Mouse (Mus musculus): ENCODE data around the gene Dppa1. TPM values are rescaled to one million over a fixed set of nuclear protein-coding genes. Genes with fewer than 3 reads are reported as not detected.
"Not testable (repeated sequence)": the region's sequence is repeated elsewhere in the genome, so short reads cannot be mapped to it uniquely, and the experiment has no call there.

Dppa1 gene
- polyA plus RNA-seq (2015; fragmentation: Nextera tagmentation; extraction: Ambion mirVana): not detected in 2 replicates

DNA sequence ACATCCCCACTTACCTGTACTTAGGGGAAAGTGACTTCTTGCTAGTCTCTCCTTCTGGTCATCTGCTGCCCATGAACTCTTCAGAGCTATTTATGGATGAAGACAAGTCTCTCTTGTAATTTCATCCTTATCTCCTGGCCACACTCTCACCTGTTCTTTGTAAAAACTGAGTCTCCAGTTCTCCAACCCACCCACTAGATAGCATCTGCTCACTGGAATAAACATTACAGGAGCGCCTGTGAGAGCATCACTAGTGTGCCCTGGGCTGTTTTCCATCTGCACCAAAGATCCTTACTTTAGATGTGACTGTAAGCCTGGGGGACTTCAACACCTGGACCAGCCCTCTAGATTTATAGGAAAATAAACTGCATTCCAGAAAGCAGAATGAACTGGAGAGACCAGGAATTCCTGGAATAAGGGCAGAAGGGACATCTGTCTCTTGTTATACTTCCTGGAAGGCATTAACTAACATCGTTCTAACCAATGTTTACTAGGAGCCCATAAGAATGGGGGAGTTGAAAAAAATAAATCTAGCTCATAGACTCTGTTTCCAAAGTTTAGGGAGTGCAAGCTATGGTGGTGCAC lies at the start of gene Dppa1:
Gene Dppa1 (minus strand): TSS at position 51 of the 585 bp plus-strand sequence.
- Histone ChIP-seq H3K27me3 (ENCODE audit: control insufficient read depth, insufficient read depth, low read depth, low read length) (no peaks in the 10 kb centered on the region), H3K4me1 (ENCODE audit: control insufficient read depth, low read depth, low read length) (no peaks in the 10 kb centered on the region), H3K9me3 (replicated peaks; ENCODE audit: control insufficient read depth, low read length) (no peaks in the 10 kb centered on the region), H3K27ac (ENCODE audit: low read length) (no peak within 1 kb of the TSS), H3K9ac (ENCODE audit: low read depth, low read length) (no peak within 1 kb of the TSS), H3K4me2 (ENCODE audit: low read depth, low read length) (no peak within 1 kb of the TSS), H3K36me3 (ENCODE audit: control insufficient read depth, insufficient read depth) (no peaks in the 10 kb centered on the region), H3K4me3 (ENCODE audit: low read depth, low read length) (no peak within 1 kb of the TSS)
- WGBS (ENCODE audit: insufficient replicate concordance): 46% methylated on average over 2 of the region's 2 CpGs
- no peak for ATAC-seq (ENCODE audit: low read depth)

DNA sequence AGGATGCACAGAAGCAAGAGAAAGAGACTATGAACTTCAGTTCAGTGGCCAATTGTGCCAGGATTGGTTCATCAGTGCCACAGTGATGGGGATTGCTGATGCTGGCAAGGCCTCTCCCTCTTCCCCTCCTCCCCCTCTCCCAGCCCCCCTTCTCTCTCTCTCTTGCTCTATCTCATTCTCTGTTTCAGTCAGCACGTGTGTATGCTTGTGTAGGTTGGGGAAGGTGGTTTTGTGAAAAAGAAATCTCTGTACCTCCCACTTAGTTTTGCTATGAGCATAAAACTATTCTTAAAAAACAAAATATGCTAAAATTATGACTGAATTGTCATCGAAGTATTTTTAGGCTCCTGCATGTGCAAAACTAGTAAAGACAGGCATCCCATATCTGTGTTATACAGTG lies 38.9 kb upstream of the Dppa1 start:
- H3K27me3 ChIP-seq (ENCODE audit: control insufficient read depth, insufficient read depth, low read depth, low read length): no peaks in the 10 kb centered on the region
- H3K4me1 ChIP-seq (ENCODE audit: control insufficient read depth, low read depth, low read length): no peaks in the 10 kb centered on the region
- 57% methylated on average over 2 of the region's 2 CpGs for WGBS (ENCODE audit: insufficient replicate concordance)
- H3K27ac ChIP-seq (ENCODE audit: low read length): no peak overlapping the region
- H3K9me3 ChIP-seq (replicated peaks; ENCODE audit: control insufficient read depth, low read length): no peaks in the 10 kb centered on the region
- no peak overlapping the region for H3K4me2 ChIP-seq (ENCODE audit: low read depth, low read length)
- ATAC-seq (ENCODE audit: low read depth): no peak
- H3K4me3 ChIP-seq (ENCODE audit: low read depth, low read length): no peak overlapping the region
- H3K36me3 ChIP-seq (ENCODE audit: control insufficient read depth, insufficient read depth): no peaks in the 10 kb centered on the region
- H3K9ac ChIP-seq (ENCODE audit: low read depth, low read length): no peak overlapping the region

DNA sequence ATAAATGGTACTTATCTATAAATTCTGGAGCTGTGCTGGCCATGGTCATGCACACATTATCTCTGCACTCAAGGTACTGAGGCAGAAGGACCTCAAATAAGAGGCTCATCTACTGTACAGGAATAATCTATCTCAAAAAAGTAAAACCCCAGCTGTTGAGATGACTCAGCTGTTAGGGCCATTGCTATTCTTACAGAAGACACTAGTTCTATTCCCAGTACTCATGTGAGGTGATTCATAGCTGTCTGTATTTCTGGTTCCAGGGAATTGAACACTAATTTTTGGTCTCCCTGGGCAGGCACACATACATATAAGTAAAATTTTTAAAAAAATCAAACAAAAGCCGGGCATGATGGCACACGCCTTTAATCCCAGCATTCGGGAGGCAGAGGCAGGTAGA lies 38.0 kb upstream of the Dppa1 start:
- no peak overlapping the region for H3K4me3 ChIP-seq (ENCODE audit: low read depth, low read length)
- no peaks in the 10 kb centered on the region for H3K27me3 ChIP-seq (ENCODE audit: control insufficient read depth, insufficient read depth, low read depth, low read length)
- no peaks in the 10 kb centered on the region for H3K36me3 ChIP-seq (ENCODE audit: control insufficient read depth, insufficient read depth)
- H3K4me1 ChIP-seq (ENCODE audit: control insufficient read depth, low read depth, low read length): no peaks in the 10 kb centered on the region
- no peak overlapping the region for H3K9ac ChIP-seq (ENCODE audit: low read depth, low read length)
- no peak overlapping the region for H3K4me2 ChIP-seq (ENCODE audit: low read depth, low read length)
- no peak for ATAC-seq (ENCODE audit: low read depth)
- H3K9me3 ChIP-seq (replicated peaks; ENCODE audit: control insufficient read depth, low read length): no peaks in the 10 kb centered on the region
- H3K27ac ChIP-seq (ENCODE audit: low read length): no peak overlapping the region
- 83% methylated on average over 3 of the region's 3 CpGs for WGBS (ENCODE audit: insufficient replicate concordance)

GRCm38 (mm10) chr11:46665599-46666522 lies 36.8 kb upstream of the Dppa1 start:
- no peak overlapping the region for H3K9ac ChIP-seq (ENCODE audit: low read depth, low read length)
- H3K9me3 ChIP-seq (replicated peaks; ENCODE audit: control insufficient read depth, low read length): no peaks in the 10 kb centered on the region
- H3K36me3 ChIP-seq (ENCODE audit: control insufficient read depth, insufficient read depth): no peaks in the 10 kb centered on the region
- no peaks in the 10 kb centered on the region for H3K4me1 ChIP-seq (ENCODE audit: control insufficient read depth, low read depth, low read length)
- H3K27me3 ChIP-seq (ENCODE audit: control insufficient read depth, insufficient read depth, low read depth, low read length): no peaks in the 10 kb centered on the region
- H3K4me3 ChIP-seq (ENCODE audit: low read depth, low read length): no peak overlapping the region
- WGBS (ENCODE audit: insufficient replicate concordance): 50% methylated on average over 6 of the region's 6 CpGs
- no peak overlapping the region for H3K4me2 ChIP-seq (ENCODE audit: low read depth, low read length)
- ATAC-seq (ENCODE audit: low read depth): peak; percentile 33; the same call in 1 of the 2 replicates
- no peak overlapping the region for H3K27ac ChIP-seq (ENCODE audit: low read length)

DNA sequence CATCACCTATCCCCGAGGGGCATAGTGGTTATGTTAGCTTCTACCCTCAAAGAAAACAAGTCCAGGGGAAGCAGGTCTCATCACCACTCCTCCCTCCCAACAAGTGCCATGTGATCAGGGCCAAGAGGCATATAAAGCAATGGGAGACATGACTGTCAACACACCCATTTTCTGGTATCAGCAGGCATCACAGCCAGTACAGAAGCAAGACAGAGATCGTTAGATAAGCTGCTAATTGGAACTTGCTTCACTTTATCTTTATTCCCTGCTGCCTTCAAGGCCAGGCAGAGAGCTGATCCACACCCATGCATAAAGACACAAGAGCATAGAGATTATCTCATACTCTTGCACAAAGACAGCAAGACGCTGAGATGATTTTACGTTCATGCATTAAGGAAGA lies 34.2 kb upstream of the Dppa1 start:
- H3K9me3 ChIP-seq (replicated peaks; ENCODE audit: control insufficient read depth, low read length): no peaks in the 10 kb centered on the region
- ATAC-seq (ENCODE audit: low read depth): peak; percentile 86
- no peaks in the 10 kb centered on the region for H3K4me1 ChIP-seq (ENCODE audit: control insufficient read depth, low read depth, low read length)
- H3K4me2 ChIP-seq (ENCODE audit: low read depth, low read length): no peak overlapping the region
- H3K36me3 ChIP-seq (ENCODE audit: control insufficient read depth, insufficient read depth): no peaks in the 10 kb centered on the region
- WGBS (ENCODE audit: insufficient replicate concordance): 35% methylated on average over 4 of the region's 4 CpGs
- H3K27ac ChIP-seq (ENCODE audit: low read length): no peak overlapping the region
- no peaks in the 10 kb centered on the region for H3K27me3 ChIP-seq (ENCODE audit: control insufficient read depth, insufficient read depth, low read depth, low read length)
- no peak overlapping the region for H3K4me3 ChIP-seq (ENCODE audit: low read depth, low read length)
- no peak overlapping the region for H3K9ac ChIP-seq (ENCODE audit: low read depth, low read length)

- Histone ChIP-seq H3K9ac (ENCODE audit: low read depth, low read length) (no peak overlapping the region), H3K27me3 (ENCODE audit: control insufficient read depth, insufficient read depth, low read depth, low read length) (no peaks in the 10 kb centered on the region), H3K4me3 (ENCODE audit: low read depth, low read length) (no peak overlapping the region), H3K4me2 (ENCODE audit: low read depth, low read length) (no peak overlapping the region), H3K9me3 (replicated peaks; ENCODE audit: control insufficient read depth, low read length) (no peaks in the 10 kb centered on the region), H3K4me1 (ENCODE audit: control insufficient read depth, low read depth, low read length) (no peaks in the 10 kb centered on the region), H3K27ac (ENCODE audit: low read length) (no peak overlapping the region), H3K36me3 (ENCODE audit: control insufficient read depth, insufficient read depth) (no peaks in the 10 kb centered on the region)
- WGBS (ENCODE audit: insufficient replicate concordance): 58% methylated on average over 3 of the region's 3 CpGs
- no peak for ATAC-seq (ENCODE audit: low read depth)
Observed at GRCm38 (mm10) chr11:46652476-46652875, 23.4 kb upstream of the Dppa1 start.

GRCm38 (mm10) chr11:46649655-46650054 lies 20.6 kb upstream of the Dppa1 start:
- H3K27ac ChIP-seq (ENCODE audit: low read length); H3K9me3 ChIP-seq (replicated peaks; ENCODE audit: control insufficient read depth, low read length); H3K4me1 ChIP-seq (ENCODE audit: control insufficient read depth, low read depth, low read length); ATAC-seq (ENCODE audit: low read depth); H3K9ac ChIP-seq (ENCODE audit: low read depth, low read length); H3K27me3 ChIP-seq (ENCODE audit: control insufficient read depth, insufficient read depth, low read depth, low read length); H3K4me3 ChIP-seq (ENCODE audit: low read depth, low read length); H3K4me2 ChIP-seq (ENCODE audit: low read depth, low read length); H3K36me3 ChIP-seq (ENCODE audit: control insufficient read depth, insufficient read depth): not testable (repeated sequence)
- WGBS (ENCODE audit: insufficient replicate concordance): 47% methylated on average over 3 of the region's 3 CpGs

GRCm38 (mm10) chr11:46644824-46645223 lies 15.8 kb upstream of the Dppa1 start:
- no peak for ATAC-seq (ENCODE audit: low read depth)
- Histone ChIP-seq H3K9me3 (replicated peaks; ENCODE audit: control insufficient read depth, low read length) (no peaks in the 10 kb centered on the region), H3K27ac (ENCODE audit: low read length) (no peak overlapping the region), H3K27me3 (ENCODE audit: control insufficient read depth, insufficient read depth, low read depth, low read length) (no peaks in the 10 kb centered on the region), H3K4me3 (ENCODE audit: low read depth, low read length) (no peak overlapping the region), H3K4me1 (ENCODE audit: control insufficient read depth, low read depth, low read length) (no peaks in the 10 kb centered on the region), H3K9ac (ENCODE audit: low read depth, low read length) (no peak overlapping the region), H3K36me3 (ENCODE audit: control insufficient read depth, insufficient read depth) (no peaks in the 10 kb centered on the region), H3K4me2 (ENCODE audit: low read depth, low read length) (no peak overlapping the region)
- 55% methylated on average over 1 of the region's 1 CpGs for WGBS (ENCODE audit: insufficient replicate concordance)

DNA sequence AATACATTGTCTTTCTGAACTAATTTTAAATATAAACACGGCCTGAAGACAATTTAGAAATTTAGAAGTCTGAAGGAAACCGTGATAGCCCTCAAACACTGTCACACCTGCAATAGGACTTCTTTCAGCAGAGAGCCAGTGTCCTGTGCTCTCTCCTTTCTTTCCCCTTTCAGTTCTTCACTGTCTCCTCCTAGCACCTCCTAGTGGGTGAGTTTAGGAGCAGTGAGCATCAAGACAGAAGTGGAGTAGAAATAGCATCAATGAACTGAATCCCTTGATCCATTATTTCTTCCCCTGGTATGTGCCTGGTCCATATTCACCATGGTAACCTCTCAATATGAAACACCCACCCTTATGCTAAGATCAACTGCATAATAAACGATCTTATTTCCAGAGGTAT lies 7.5 kb upstream of the Dppa1 start:
- Histone ChIP-seq H3K9ac (ENCODE audit: low read depth, low read length) (no peak overlapping the region), H3K4me3 (ENCODE audit: low read depth, low read length) (no peak overlapping the region), H3K9me3 (replicated peaks; ENCODE audit: control insufficient read depth, low read length) (no peaks in the 10 kb centered on the region), H3K27me3 (ENCODE audit: control insufficient read depth, insufficient read depth, low read depth, low read length) (no peaks in the 10 kb centered on the region), H3K4me2 (ENCODE audit: low read depth, low read length) (no peak overlapping the region), H3K4me1 (ENCODE audit: control insufficient read depth, low read depth, low read length) (no peaks in the 10 kb centered on the region), H3K36me3 (ENCODE audit: control insufficient read depth, insufficient read depth) (no peaks in the 10 kb centered on the region), H3K27ac (ENCODE audit: low read length) (no peak overlapping the region)
- no peak for ATAC-seq (ENCODE audit: low read depth)
- 43% methylated on average over 3 of the region's 3 CpGs for WGBS (ENCODE audit: insufficient replicate concordance)

All from liver, embryonic 16.5 days (tissue).